Comparison of ENCODE assay signal across 12 mouse cellular contexts in the genomic region with DNA sequence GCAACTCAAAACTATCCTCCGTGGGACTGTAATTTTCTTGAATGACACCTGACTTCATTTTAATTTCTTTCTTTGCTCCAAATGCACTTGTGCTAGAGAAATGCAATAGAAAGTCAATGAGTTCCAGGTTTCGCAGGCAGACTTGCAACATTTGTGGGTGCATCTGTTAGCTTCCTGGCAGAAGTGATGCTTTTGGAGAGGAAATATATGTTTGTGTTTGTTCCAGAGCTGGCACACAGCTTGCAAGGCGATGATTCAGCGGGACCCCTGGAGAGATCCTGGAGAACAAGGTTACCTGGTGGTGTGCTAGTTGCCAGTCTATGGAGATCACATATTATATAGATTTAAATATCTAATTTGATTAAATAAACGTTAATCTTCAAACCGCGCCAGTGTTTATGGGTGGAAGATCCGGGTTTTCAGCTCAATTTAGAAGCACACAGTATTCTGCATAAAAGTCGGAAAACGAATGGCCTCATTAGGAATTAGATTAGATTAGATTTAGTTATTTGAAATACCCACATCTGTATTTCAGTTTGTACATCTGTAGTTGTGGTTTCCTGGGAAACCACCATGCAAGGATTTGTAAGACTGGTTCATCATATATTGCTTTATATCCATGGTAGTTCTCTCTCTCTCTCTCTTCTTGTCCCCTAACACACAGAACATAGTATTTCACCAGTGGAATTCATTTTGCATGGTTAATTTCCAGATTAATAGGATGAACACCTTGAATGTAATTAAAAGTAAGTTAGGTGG. TPM values are rescaled to one million over a fixed set of nuclear protein-coding genes. Genes with fewer than 3 reads are reported as not detected.
DNase-seq lines count a peak whose midpoint lies in the region; ATAC-seq and TF ChIP-seq lines count a peak whose summit lies in the region.
"Had no signal": no experiment of that assay in that cellular context is flagged by ENCODE, and none has a peak within 500 bp of the region (broad histone marks: within the 10 kb centered on the region; RNA-seq: fewer than 3 reads in every experiment).

No protein-coding gene starts in this region.

- H3K9ac ChIP-seq in midbrain, embryonic 14.5 days (replicated peaks; ENCODE audit: low read length): no peak overlapping the region
- H3K9ac ChIP-seq in neural tube, embryonic 15.5 days (replicated peaks): no peak overlapping the region
- H3K9ac ChIP-seq in kidney, embryonic 14.5 days (ENCODE audit: low read depth, low read length): no peak overlapping the region
- H3K9ac ChIP-seq: intestine, embryonic 15.5 days; lung, embryonic 14.5 days had no signal

- no peak for DNase-seq in midbrain, embryonic 14.5 days
- DNase-seq in midbrain, embryonic 10.5 days (ENCODE audit: low spot score): no peak
- peak; percentile 46 to 71 for DNase-seq in cerebellum, adult 2 months
- no peak for DNase-seq in right cerebral cortex, adult 2 months (ENCODE audit: low spot score in 2 of 2)
- DNase-seq: adrenal gland, postnatal 36 days; kidney, postnatal 25 days; lung, embryonic 14.5 days had no signal

- no peaks in the 10 kb centered on the region for H3K36me3 ChIP-seq in midbrain, embryonic 14.5 days (ENCODE audit: control insufficient read depth, insufficient read depth, low read length)
- H3K36me3 ChIP-seq in midbrain, embryonic 10.5 days: no peaks in the 10 kb centered on the region
- no peaks in the 10 kb centered on the region for H3K36me3 ChIP-seq in neural tube, embryonic 15.5 days
- H3K36me3 ChIP-seq in kidney, embryonic 14.5 days (ENCODE audit: control insufficient read depth, insufficient read depth, low read length): no peaks in the 10 kb centered on the region
- H3K36me3 ChIP-seq: intestine, embryonic 15.5 days had no signal

- H3K27ac ChIP-seq in midbrain, embryonic 14.5 days (replicated peaks; ENCODE audit: low read depth, low read length): no peak overlapping the region
- H3K27ac ChIP-seq in midbrain, embryonic 10.5 days (replicated peaks): no peak overlapping the region
- no peak overlapping the region for H3K27ac ChIP-seq in cerebellum, adult 2 months (ENCODE audit: insufficient read depth, low read length)
- H3K27ac ChIP-seq in neural tube, embryonic 15.5 days (replicated peaks): no peak overlapping the region
- no peak overlapping the region for H3K27ac ChIP-seq in kidney, embryonic 14.5 days (ENCODE audit: low read depth, low read length)
- H3K27ac ChIP-seq: intestine, embryonic 15.5 days had no signal

- 0 out of 2 replicates have a peak, but pooled peaks have one; percentile 37 for ATAC-seq in midbrain, embryonic 14.5 days (ENCODE audit: low FRiP score, low TSS enrichment)
- peak; percentile 60 for ATAC-seq in granulocyte monocyte progenitor cell, adult 5-6 weeks (replicated peaks; ENCODE audit: poor library complexity, severe bottlenecking)
- peak; percentile 62 for ATAC-seq in neural tube, embryonic 15.5 days (ENCODE audit: low FRiP score)
- ATAC-seq in kidney, embryonic 14.5 days (ENCODE audit: low FRiP score, low TSS enrichment): no peak
- ATAC-seq: intestine, embryonic 15.5 days had no signal

- H3K4me1 ChIP-seq in midbrain, embryonic 14.5 days (ENCODE audit: control insufficient read depth, insufficient read depth, low read length): peaks cover 16% of the 10 kb centered on the region
- peaks cover 19% of the 10 kb centered on the region for H3K4me1 ChIP-seq in midbrain, embryonic 10.5 days
- no peaks in the 10 kb centered on the region for H3K4me1 ChIP-seq in cerebellum, adult 2 months (ENCODE audit: control insufficient read depth, insufficient read depth, low read length)
- H3K4me1 ChIP-seq in neural tube, embryonic 15.5 days: peaks cover 17% of the 10 kb centered on the region
- no peaks in the 10 kb centered on the region for H3K4me1 ChIP-seq in kidney, embryonic 14.5 days (ENCODE audit: control insufficient read depth, insufficient read depth, low read length)
- H3K4me1 ChIP-seq: intestine, embryonic 15.5 days had no signal

- H3K4me2 ChIP-seq in midbrain, embryonic 14.5 days (ENCODE audit: low read length): no peak overlapping the region
- peak overlapping the region; percentile 11; the same call in 1 of the 2 replicates for H3K4me2 ChIP-seq in neural tube, embryonic 15.5 days
- no peak overlapping the region for H3K4me2 ChIP-seq in kidney, embryonic 14.5 days (replicated peaks; ENCODE audit: low read depth, low read length)
- H3K4me2 ChIP-seq: intestine, embryonic 15.5 days; lung, embryonic 14.5 days had no signal

- no peak for TF ChIP-seq CTCF in cerebellum, adult 2 months (IDR thresholded peaks at IDR 0.05; ENCODE audit: borderline replicate concordance, insufficient read depth, low read depth, low read length)

- H3K27me3 ChIP-seq in midbrain, embryonic 14.5 days (ENCODE audit: control insufficient read depth, insufficient read depth, low read length): no peaks in the 10 kb centered on the region
- H3K27me3 ChIP-seq in midbrain, embryonic 10.5 days (ENCODE audit: low read depth, poor library complexity, severe bottlenecking): peaks cover 53% of the 10 kb centered on the region
- no peaks in the 10 kb centered on the region; the same call in 1 of the 2 replicates for H3K27me3 ChIP-seq in cerebellum, adult 2 months (ENCODE audit: control insufficient read depth, insufficient read depth, low read length)
- no peaks in the 10 kb centered on the region for H3K27me3 ChIP-seq in neural tube, embryonic 15.5 days (replicated peaks)
- H3K27me3 ChIP-seq in kidney, embryonic 14.5 days (ENCODE audit: control insufficient read depth, insufficient read depth, low read length): no peaks in the 10 kb centered on the region
- H3K27me3 ChIP-seq: intestine, embryonic 15.5 days had no signal

- TF ChIP-seq POLR2A in cerebellum, adult 2 months (IDR thresholded peaks at IDR 0.05; ENCODE audit: borderline replicate concordance, insufficient read depth, low read length): no peak

- WGBS in midbrain, embryonic 14.5 days: 72% methylated on average over 10 of the region's 10 CpGs
- 88% methylated on average over 10 of the region's 10 CpGs for WGBS in midbrain, embryonic 10.5 days
- 25% methylated on average over 10 of the region's 10 CpGs for WGBS in cerebellum, adult 2 months
- 46% methylated on average over 10 of the region's 10 CpGs for WGBS in neural tube, embryonic 15.5 days
- 76% methylated on average over 10 of the region's 10 CpGs for WGBS in kidney, embryonic 14.5 days

- H3K4me3 ChIP-seq in midbrain, embryonic 14.5 days (replicated peaks; ENCODE audit: low read depth, low read length): no peak overlapping the region
- H3K4me3 ChIP-seq in midbrain, embryonic 10.5 days: no peak overlapping the region
- no peak overlapping the region for H3K4me3 ChIP-seq in cerebellum, adult 2 months (replicated peaks; ENCODE audit: insufficient read depth, low read depth, low read length)
- no peak overlapping the region for H3K4me3 ChIP-seq in neural tube, embryonic 15.5 days (replicated peaks)
- H3K4me3 ChIP-seq in kidney, embryonic 14.5 days (ENCODE audit: low read length): no peak overlapping the region
- H3K4me3 ChIP-seq: erythroblast, embryonic 14.5 days; intestine, embryonic 15.5 days had no signal

- no peaks in the 10 kb centered on the region for H3K9me3 ChIP-seq in midbrain, embryonic 14.5 days (ENCODE audit: control insufficient read depth, low read length)
- H3K9me3 ChIP-seq in midbrain, embryonic 10.5 days (replicated peaks): no peaks in the 10 kb centered on the region
- no peaks in the 10 kb centered on the region for H3K9me3 ChIP-seq in neural tube, embryonic 15.5 days (replicated peaks)
- H3K9me3 ChIP-seq in kidney, embryonic 14.5 days (ENCODE audit: control insufficient read depth, low read length): no peaks in the 10 kb centered on the region
- H3K9me3 ChIP-seq: intestine, embryonic 15.5 days had no signal

RNA-seq across cellular contexts. Expression of a gene that starts 15.8 kb away (rescaled TPM):
- polyA plus RNA-seq in midbrain, embryonic 14.5 days (2014; fragmentation: Nextera tagmentation; extraction: Ambion mirVana): 30.8 and 34.5 TPM in 2 replicates
- polyA plus RNA-seq in midbrain, embryonic 10.5 days (2016; fragmentation: Nextera tagmentation; extraction: Ambion mirVana): 41.8 and 44.3 TPM in 2 replicates
- 6.3 and 6.4 TPM in 2 replicates for polyA plus RNA-seq in cerebellum, adult 2 months (2012; rRNA removed)
- 18.5 and 21.2 TPM in 2 replicates for total RNA-seq in granulocyte monocyte progenitor cell, adult 5-6 weeks (2014; fragmentation: Nextera tagmentation)
- total RNA-seq in granulocyte monocyte progenitor cell, adult 5-6 weeks (2017): 31.6 and 40.7 TPM in 2 replicates
- 30.7 and 32.3 TPM in 2 replicates for polyA plus RNA-seq in neural tube, embryonic 15.5 days (2015; fragmentation: Nextera tagmentation; extraction: Ambion mirVana)
- 27.4 and 37.2 TPM in 2 replicates for polyA plus RNA-seq in kidney, embryonic 14.5 days (2014; fragmentation: Nextera tagmentation; extraction: Ambion mirVana)

Comparison
In these comparisons a context has a peak if more than half of its experiments do, and no peak if none do; other contexts are left out.
1. DNase-seq: peak in cerebellum, adult 2 months (2 of 2); none in midbrain, embryonic 14.5 days (single experiment), midbrain, embryonic 10.5 days (single experiment) and right cerebral cortex, adult 2 months (0 of 2).